Mouse (Mus musculus) common myeloid progenitor, adult 5-6 weeks (primary cell): ENCODE measurements at regions not wholly inside any gene's neighbourhood (a gene's known extent, or its start where the extent isn't known, plus 50 kb on each side); places are given as distances from the start of the nearest gene placed in this dataset.

Experiments
- ATAC-seq: replicated peaks from 2 replicates; pipeline ENCODE4 v1.8.0; 2016; ENCODE audit warnings: low read depth, mild to moderate bottlenecking, moderate TSS enrichment, inconsistent platforms; ENCODE audit not compliant: poor library complexity, severe bottlenecking

DNA sequence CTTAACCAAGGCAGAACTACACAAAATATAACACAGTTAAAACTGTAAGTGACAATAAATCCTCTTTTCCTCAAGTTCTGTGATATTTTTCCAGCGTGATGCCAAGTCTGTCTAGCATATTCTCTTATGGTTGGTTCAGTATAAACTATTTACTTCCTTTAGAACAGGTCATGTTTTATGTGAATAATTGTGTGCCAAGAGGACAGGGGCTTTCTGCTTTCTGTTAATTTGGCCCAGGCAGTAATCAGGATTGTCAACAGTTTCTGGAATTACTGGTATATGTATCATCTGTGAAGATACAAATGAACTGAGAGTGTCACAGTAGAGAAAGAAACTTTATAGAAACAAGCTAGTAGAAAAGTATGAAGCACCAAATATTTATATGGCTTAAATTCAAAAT lies 1039.5 kb upstream of the Adcyap1 start:
- ATAC-seq, result no peak

DNA sequence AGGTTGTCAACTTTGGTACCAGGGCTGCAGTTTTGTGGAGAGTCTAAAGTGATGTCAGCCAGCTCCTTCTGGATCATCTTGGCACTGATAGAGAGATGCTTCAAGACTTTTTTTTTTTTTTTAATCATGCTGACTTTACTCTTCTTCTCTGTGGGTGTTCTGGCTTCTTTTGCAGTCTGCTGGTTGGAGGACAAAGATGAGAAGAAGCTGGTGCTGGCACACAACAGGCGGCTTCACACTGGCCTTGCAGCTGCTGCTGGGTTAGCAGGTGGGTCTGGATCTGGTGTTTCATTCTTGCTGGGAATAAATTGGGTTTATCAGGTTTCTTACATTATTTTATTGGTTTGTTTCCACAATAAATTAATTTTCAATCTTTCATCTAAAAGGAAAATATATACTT lies 1013.1 kb upstream of the Adcyap1 start:
- ATAC-seq, result no peak

DNA sequence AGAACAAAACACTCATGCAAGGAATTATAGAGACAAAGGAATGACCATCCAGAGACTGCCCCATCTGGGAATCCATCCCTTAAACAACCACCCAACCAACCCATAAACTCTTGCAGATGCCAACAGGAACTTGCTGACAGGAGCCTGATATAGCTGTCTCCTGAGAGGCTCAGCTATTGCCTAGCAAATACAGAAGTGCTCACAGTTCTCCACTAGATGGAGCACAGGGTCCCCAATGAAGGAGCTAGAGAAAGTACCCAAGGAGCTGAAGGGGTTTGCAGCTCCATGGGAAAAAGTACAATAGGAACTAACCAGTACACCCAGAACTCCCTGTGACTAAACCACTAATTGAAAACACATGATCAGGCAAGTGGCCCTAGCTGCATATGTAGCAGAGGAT lies 988.1 kb upstream of the Adcyap1 start:
- ATAC-seq, result peak; percentile 52; the same call in 1 of the 2 replicates

DNA sequence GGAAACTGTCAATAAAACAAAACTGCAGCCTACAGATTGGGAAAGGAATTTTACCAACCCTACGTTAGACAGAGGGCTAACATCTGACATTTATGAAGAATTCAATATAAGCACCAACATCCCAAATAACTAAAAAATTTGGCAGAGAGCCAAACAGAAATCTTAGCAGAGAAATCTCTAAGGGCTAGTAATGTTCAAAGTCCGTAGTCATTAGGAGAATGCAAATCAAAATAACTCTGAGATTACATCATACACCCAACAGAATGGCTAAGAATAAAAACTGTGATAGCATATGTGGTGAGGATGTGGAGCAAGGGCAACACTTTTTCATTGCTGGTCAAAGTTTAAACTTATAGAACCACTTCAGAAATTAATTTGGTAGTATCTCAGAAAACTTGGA lies 982.4 kb upstream of the Adcyap1 start:
- no peak for ATAC-seq
